Mouse (Mus musculus) adrenal gland, adult (tissue): ENCODE measurements around the gene Cradd.

Experiments used
- DNase-seq, 2 experiments: peaks; one replicate each; pipeline ENCODE4 v3.0.0; 2022 to 2023; ENCODE audit warnings: low spot score in 1 of 2; ENCODE audit not compliant: inconsistent age in 2 of 2

Gene Cradd

GRCm38 (mm10) chr10:95336781-95337544 is 13.0 kb upstream of the Cradd start:
- DNase-seq: peak in 1 of 2 experiments; percentile 63

DNA sequence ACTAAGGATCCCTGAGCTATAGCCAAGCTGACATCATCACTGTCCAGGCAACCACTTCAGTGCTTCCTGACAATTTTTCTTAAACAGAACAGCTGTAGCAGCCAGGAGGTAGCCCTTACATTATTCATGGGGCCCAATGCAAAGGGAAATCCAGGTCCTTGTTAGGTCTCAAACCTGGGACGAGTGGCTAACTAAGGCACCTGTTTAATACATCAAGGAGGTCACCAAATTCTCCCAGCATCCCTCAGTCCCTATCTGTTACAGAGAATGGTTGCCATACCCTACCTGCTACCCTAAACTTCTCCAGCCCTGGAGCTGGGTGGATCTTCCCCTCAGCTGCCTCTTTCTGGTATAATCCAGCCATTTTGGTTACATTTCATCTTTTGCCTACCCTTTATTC is 10.9 kb upstream of the Cradd start:
- no peak for DNase-seq

- no peak for DNase-seq
These were observed 8.7 kb upstream of the Cradd start for GRCm38 (mm10) chr10:95332596-95332995.

GRCm38 (mm10) chr10:95330375-95331363 is 6.7 kb upstream of the Cradd start:
- no peak for DNase-seq

DNA sequence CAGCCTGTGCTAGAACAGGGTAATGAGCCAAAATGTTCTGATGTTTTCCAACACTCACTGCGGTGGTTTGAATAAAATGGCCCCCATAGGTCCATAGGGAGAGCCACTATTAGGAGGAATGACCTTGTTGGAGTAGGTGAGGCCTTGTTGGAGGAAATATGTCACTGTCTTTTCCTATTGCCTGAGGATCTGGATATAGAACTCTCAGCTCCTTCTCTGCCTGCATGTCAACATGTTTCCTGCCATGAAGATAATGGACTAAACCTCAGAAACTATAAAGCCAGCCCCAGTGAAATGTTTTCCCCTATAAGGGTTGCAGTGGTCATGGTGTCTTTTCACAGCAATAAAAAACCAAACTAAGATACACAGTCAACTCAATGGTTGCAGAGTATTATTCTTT is 6.0 kb upstream of the Cradd start:
- DNase-seq: no peak

DNA sequence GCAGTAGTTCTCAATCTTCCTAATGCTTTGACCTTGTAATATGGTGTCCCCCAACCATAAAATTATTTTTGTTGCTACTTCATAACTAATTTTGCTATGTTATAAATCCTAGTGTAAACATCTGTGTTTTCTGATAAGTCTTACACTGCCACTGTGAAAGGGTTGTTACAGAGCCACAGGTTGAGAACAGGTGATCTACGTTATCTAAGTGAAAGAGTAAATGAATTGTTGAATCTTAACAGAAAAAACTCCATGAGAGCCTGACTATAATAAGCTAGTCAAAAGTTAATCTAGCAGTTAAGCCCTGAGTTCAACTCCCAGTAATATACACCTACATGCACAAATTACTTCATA is 322 bp upstream of the Cradd start:
- DNase-seq: no peak

DNA sequence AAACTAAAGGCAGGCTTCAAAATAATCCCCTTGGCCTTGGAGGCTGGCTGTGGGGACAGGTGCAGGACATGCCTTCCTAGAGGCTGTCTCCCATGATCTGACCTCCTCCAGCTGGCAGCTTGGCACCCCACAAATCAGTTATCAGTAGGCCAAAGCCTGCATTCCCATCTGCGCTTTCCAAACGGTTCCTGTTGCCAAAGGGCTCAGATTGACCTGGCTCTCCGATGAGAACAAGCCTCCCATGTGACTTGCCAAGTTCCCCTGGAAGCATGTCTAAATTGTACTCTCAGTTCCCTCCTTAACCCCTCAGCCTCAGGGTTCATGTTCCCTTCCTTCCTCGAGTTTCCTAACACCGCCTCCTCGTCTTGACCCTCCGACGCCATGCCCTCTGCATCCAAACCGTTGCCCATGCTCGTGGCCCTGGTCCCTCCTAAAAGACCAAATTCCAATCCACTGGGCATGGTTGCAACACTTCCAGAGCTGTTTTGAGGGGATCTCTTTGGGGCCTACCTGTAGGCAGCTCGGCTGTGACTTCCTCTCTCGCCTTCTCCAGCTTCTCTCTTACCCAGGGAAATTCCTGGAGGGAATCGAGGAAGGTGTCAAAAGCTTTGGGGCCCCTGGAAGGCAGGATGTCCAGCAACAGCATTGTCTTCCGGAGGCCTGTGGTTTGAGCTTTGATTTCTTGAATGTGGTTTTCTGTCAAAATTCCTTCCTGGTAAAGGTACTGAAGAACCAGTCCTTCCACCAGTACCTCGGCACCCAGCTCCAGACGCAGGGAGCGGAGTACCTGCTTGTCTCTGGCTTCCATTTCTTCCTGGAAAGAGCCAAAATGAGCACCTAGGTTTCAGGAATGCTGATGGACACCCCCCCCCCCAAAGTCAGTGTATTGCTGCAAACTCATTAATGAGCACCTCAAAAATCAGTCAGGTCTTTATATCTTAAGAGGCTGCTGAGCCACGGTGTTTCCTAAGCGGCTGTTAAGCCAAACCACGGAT is 1.6 kb downstream of the Cradd start:
- peak; percentile 41 to 80 for DNase-seq

DNA sequence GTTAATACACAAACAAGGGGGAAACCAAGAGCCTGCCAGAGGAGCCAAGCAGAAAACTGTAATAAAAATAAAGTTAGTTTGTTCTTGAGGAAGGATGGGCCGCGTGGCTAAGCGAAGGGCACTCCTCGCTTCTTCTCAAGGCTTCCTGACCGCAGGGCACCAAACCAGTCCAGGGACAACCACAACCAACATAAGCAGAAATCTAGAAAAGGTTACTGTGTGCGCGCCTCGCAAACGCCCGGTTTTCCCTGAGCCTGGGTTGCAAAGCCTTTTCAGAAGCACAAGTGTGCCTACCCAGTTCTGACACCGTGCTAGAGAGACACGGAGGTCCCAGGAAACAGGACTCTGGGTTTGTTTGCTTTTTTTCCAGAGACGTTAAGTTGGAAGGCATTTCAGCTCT is 4.9 kb downstream of the Cradd start:
- peak; percentile 31 to 53 for DNase-seq

DNA sequence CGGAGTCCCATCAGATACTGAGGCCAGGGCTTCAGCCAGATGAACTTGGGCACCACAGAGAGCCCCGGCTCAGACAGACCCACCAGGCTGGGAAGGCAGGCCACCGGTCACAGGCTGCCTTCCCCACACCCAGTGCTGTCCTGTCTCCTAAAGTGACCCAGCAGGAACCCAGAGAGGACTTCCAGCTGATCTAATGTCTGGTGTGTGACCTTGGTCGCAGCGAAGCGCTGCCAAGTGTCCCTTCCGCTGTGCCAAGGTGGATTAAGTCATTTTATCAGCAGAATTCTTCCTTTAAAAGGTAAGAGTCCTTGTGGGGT is 5.6 kb downstream of the Cradd start:
- DNase-seq: peak; percentile 88 to 94

- DNase-seq: peak in 1 of 2 experiments; percentile 71
These were observed 6.1 kb downstream of the Cradd start for GRCm38 (mm10) chr10:95317581-95318391.

- no peak for DNase-seq
These were observed 6.8 kb downstream of the Cradd start for GRCm38 (mm10) chr10:95317091-95317490.

DNA sequence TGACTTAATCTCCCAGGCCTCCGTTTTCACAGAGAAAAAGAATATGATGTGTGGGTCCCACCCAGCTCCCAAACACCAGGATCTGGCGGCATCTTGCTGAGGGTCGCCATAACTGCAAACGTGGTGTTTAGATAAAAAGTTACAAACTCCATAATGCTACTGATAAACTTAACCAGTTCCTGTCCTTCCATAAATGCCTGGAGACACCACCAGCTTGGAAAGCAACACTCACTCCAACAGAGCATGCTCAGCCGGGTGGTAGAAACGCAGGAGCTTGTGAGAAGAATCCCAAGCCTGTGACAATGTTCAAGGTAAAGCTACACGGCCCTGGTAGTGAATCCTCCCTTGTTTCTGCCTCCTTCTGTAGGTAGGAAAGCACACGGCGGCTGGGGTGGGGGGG is 7.3 kb downstream of the Cradd start:
- DNase-seq: no peak

- DNase-seq: no peak
These were observed 8.0 kb downstream of the Cradd start for GRCm38 (mm10) chr10:95315801-95316474.

DNA sequence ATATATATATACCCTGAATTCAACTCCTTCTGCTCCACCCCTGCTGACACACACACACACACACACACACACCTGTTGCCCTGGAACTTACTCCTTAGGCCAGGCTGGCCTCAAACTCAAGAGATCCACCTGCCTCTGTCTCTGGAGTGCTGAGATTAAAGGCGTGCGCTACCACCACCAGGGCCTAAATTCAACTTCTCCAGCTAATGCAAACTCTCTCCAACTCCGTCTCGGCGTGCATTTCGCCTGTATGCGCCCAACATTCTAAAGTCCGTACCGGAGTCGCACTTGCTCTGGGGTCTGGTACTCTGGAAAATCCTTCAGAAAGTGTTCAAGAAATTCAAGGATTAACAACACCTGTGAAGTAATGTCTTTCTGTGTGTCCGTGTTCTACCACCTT is 8.6 kb downstream of the Cradd start:
- DNase-seq: no peak

DNA sequence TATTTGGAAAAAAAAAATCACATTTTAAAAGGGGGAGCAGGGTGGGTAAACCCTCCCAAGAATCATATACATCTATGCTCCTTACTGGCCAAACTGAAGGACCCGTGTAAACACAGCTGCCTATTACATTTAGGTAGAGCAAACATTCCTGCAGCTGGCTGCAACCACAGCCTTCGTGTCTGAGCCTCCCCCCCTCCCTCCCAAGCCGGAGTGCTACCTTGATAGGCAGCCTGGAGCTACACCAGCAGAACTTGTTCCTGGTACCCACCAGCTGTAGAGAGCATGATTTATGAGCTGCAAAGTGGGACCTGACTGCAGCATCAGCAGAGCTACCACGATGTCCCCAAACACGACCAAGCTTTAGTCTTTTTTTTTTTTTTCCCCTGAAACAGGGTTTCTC is 9.9 kb downstream of the Cradd start:
- no peak for DNase-seq

GRCm38 (mm10) chr10:95313524-95313923 is 10.4 kb downstream of the Cradd start:
- no peak for DNase-seq

DNA sequence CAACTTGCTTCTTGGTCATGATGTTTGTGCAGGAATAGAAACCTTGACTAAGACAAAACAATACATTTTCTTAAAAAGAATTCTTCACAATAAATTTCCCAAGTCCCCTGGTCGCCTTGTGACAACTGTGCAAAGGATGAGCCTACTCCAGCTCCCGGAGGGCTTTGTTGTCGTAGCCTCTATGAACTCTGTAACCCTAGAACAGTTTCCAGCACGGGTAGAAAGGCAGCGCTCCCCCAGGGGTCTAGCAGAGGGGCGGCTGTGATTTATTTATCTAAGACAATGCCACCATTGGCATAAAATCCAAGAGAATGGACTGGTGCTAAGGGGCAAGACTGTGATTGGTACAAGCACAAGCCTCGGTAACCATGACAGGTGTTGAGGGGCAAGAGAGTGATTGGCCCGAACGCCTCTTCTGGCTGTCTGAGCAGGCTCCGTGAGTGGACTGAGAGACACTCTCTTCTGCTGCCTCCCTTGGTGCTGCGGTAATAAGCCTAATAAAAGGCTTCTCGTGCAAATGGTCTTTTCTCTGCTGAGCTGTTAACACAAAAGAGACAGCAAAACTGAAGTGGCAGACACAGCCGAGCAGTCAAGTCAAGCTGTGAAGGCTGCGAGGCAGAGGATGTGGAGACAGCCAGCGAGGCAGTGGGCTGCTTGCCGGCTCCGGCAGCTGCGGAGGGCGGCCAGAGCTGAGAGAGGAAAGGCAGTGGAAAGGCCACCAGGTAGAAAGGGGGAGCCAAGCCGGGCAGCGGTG is 13.1 kb downstream of the Cradd start:
- DNase-seq: no peak

DNA sequence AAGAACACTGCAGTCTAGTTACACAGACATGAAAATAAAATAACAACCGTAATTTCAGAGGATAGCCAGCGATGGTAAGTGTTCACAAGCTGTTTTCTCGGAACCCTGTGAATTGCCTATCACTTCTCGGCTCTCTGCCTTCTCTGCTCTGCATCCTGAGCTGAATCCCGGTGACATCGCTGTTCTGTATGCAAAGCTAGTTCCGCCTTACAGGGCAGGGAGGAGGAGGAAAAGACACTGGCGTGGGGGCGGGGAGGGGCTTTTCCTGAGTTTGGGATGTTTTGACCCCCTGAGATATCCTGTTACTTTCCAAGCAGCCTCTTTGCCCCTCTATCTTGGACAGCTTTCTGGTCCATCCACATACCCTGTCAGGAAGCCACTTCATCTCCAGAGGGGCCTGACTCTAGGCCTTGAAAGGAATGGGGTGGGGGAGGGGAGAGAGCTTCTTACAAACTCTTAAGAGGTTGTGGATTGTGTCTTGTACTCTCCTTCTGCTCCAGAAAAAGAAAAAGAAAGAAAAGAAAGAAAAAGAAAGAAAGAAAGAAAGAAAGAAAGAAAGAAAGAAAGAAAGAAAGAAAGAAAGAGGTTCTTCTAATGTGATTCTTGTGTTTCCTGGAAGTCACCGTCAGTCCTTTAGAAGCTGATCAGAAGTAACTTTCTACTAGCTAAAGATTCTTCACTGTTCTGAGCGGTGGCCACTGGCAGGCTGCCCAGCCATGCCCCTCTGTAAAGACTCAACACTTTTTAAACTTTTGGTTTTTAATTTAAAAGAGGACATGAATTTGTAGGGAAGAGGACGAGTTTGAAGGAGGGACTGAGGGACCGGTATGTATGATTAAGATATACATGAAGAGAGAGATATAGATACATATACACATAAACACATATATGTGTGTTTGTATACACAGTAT is 14.3 kb downstream of the Cradd start:
- DNase-seq: no peak
